Mouse (Mus musculus) heart, embryonic 11.5 days (tissue): ENCODE results near the gene Plpp7. TPM values are rescaled to one million over a fixed set of nuclear protein-coding genes. Genes with fewer than 3 reads are reported as not detected.

Experiments
- ATAC-seq: fragments of 200-750 bp; cut with Nextera tagmentation; replicated peaks from 2 replicates; pipeline ENCODE4 v1.8.0; 2017; ENCODE audit warnings: moderate library complexity; ENCODE audit not compliant: insufficient number of reproducible peaks, low FRiP score, low TSS enrichment
- H3K27ac ChIP-seq: fragments of 300-500 bp; sonication (generic); 2 replicates; pipeline ENCODE4 v1.5.1; 2014; ENCODE audit warnings: mild to moderate bottlenecking, low read depth, low read length
- H3K27me3 ChIP-seq: fragments of 300-500 bp; sonication (generic); 2 replicates; pipeline ENCODE4 v1.6.1; 2014; ENCODE audit warnings: mild to moderate bottlenecking, low read length, mixed read lengths; ENCODE audit not compliant: control insufficient read depth, insufficient read depth
- H3K36me3 ChIP-seq: fragments of 300-500 bp; sonication (generic); 2 replicates; pipeline ENCODE4 v1.6.1; 2014; ENCODE audit warnings: mild to moderate bottlenecking, low read length, moderate library complexity, mixed read lengths; ENCODE audit not compliant: control insufficient read depth, insufficient read depth
- H3K4me1 ChIP-seq: fragments of 300-500 bp; sonication (generic); 2 replicates; pipeline ENCODE4 v1.6.1; 2014; ENCODE audit warnings: low read length; ENCODE audit not compliant: control insufficient read depth, insufficient read depth
- H3K4me2 ChIP-seq: fragments of 300-500 bp; sonication (generic); 2 replicates; pipeline ENCODE4 v1.6.1; 2014; ENCODE audit warnings: mild to moderate bottlenecking, moderate library complexity
- H3K4me3 ChIP-seq: fragments of 300-500 bp; sonication (generic); 2 replicates; pipeline ENCODE4 v1.5.1; 2014; ENCODE audit warnings: low read depth, low read length
- H3K9ac ChIP-seq: fragments of 300-500 bp; sonication (generic); 2 replicates; pipeline ENCODE4 v1.6.1; 2014; ENCODE audit warnings: mild to moderate bottlenecking, low read depth, low read length, moderate library complexity
- H3K9me3 ChIP-seq: fragments of 300-500 bp; sonication (generic); replicated peaks from 2 replicates; pipeline ENCODE4 v1.6.1; 2016; ENCODE audit warnings: low read length; ENCODE audit not compliant: control insufficient read depth
- WGBS: fragments of 180-500 bp; shearing (Covaris S2); extraction: QIAGEN DNeasy Blood & Tissue Kit; methylation state at CpG from one replicate; pipeline ENCODE4 v1.1.7; 2014; ENCODE audit not compliant: insufficient replicate concordance; 5-methylcytosine and 5-hydroxymethylcytosine counted together
- polyA plus RNA-seq: library from polyadenylated mRNA; unstranded; fragments of >200 nt; fragmentation: Nextera tagmentation; extraction: Ambion mirVana; gene quantifications from 2 replicates; pipeline ENCODE4 v1.2.1, GENCODE M21; 2014

Gene Plpp7
- polyA plus RNA-seq, 1 experiment from 2014 or later, result 10.0 TPM

DNA sequence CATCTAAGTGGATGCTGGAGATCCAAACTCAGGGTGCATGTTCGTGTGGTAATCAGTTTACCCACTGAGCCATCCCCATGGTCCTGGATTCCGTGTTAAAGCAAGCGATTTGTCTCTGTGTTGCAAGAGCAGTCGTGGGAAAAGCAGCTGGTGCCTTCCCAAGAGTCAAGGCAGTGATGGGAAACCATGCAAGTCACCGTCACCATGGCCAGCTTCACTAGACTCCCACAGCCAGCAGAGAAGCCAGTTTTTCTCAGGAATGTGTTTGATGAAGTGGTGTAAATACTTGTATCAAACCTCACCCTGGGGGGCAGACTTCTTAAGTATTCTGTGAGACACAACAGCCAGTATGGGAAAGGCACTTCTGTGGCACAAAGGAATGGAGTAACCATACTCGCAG is 47.0 kb downstream of the Plpp7 start:
- 49% methylated on average over 6 of the region's 6 CpGs for WGBS
- Histone ChIP-seq H3K4me1 (peaks cover 6% of the 10 kb centered on the region; the same call in 1 of the 2 replicates), H3K9me3 (no peaks in the 10 kb centered on the region)

GRCm38 (mm10) chr2:32144633-32145032 is 49.3 kb downstream of the Plpp7 start:
- no peaks in the 10 kb centered on the region for H3K9me3 ChIP-seq
- no peaks in the 10 kb centered on the region for H3K4me1 ChIP-seq
- H3K27ac ChIP-seq, result no peak overlapping the region
- H3K36me3 ChIP-seq, result no peaks in the 10 kb centered on the region
- H3K9ac ChIP-seq, result no peak overlapping the region
- no peak overlapping the region for H3K4me2 ChIP-seq
- WGBS, result 79% methylated on average over 5 of the region's 5 CpGs
- no peaks in the 10 kb centered on the region for H3K27me3 ChIP-seq
- no peak for ATAC-seq
- no peak overlapping the region for H3K4me3 ChIP-seq

More for the DNA sequence above, 47.0 kb downstream of the Plpp7 start:
- no peaks in the 10 kb centered on the region for H3K27me3 ChIP-seq
- no peak overlapping the region for H3K27ac ChIP-seq
- H3K4me2 ChIP-seq, result no peak overlapping the region
- no peak overlapping the region for H3K4me3 ChIP-seq
- no peak overlapping the region for H3K9ac ChIP-seq
- no peaks in the 10 kb centered on the region for H3K36me3 ChIP-seq
- ATAC-seq, result no peak

DNA sequence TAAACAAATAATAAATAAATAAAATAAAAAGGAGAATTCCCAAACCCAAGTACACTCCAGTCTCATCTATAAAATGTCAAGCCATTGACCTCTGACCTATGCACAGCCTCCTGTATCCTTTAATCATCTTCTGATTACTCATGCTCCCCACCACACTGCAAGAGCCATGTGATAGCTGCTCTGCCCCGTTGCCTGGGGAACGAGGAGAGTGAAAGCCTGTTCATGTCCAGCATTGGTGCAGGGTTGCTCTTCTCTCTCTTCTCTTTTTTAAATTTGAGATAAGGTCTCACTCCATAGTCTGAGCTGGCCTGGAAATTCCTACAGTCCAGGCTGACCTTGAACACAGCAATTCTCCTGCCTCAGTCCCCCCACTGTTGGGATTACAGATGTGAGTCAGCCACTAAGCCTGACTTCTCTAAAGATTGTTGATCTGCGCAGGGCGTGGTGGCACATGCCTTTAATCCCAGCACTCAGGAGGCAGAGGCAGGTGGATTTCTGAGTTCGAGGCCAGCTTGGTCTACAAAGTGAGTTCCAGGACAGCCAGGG is 51.4 kb downstream of the Plpp7 start:
- Histone ChIP-seq H3K27ac (no peak overlapping the region), H3K4me1 (peaks cover 8% of the 10 kb centered on the region; the same call in 1 of the 2 replicates), H3K9ac (no peak overlapping the region), H3K9me3 (no peaks in the 10 kb centered on the region), H3K4me3 (no peak overlapping the region), H3K36me3 (no peaks in the 10 kb centered on the region), H3K27me3 (no peaks in the 10 kb centered on the region), H3K4me2 (no peak overlapping the region)
- ATAC-seq, result no peak
- 67% methylated on average over 5 of the region's 5 CpGs for WGBS

DNA sequence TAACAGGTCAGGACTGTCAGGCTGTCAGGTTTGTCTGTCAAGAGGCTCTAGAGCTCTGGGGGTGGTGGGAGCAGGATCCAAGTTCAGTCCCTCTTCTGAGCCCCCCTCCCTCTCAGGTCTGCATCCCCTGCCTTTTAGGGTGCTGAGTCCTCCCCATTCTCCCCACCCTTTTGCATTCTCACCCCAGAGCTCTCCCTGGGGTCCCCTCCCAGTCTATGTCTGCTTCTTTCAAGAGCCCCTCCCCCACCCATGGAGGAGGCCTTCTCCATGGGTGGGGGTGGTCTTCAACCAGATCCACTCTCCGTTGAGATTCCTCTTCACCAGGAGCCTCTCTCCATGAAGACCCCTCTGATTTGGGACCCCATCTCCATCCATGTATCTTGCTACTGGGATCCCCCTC is 54.8 kb downstream of the Plpp7 start:
- peaks cover 39% of the 10 kb centered on the region for H3K4me1 ChIP-seq
- ATAC-seq, result no peak
- H3K27ac ChIP-seq, result peak overlapping the region; percentile 97; the same call in 1 of the 2 replicates
- no peaks in the 10 kb centered on the region for H3K27me3 ChIP-seq
- H3K4me3 ChIP-seq, result peak overlapping the region; percentile 96
- H3K36me3 ChIP-seq, result no peaks in the 10 kb centered on the region
- WGBS, result 26% methylated on average over 1 of the region's 1 CpGs
- no peaks in the 10 kb centered on the region for H3K9me3 ChIP-seq
- peak overlapping the region; percentile 99 for H3K9ac ChIP-seq
- peak overlapping the region; percentile 92 for H3K4me2 ChIP-seq

DNA sequence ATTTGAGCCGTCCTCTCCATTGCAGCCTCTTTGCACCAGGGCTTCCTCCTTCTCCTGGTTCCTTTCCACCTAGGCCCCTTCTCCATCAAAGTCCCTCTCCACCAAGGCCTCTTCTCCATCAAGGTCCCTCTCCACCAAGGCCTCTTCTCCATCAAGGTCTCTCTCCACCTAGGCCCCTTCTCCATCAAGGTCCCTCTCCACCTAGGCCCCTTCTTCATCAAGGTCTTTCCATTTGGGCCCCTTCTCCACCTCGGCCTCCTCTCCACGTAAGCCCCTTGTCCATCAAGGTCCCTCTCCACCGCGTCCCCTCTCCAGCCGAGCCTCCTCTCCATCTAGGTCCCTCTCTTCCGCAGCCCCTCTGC is 55.2 kb downstream of the Plpp7 start:
- 7% methylated on average over 7 of the region's 7 CpGs for WGBS
- Histone ChIP-seq H3K9ac (peak overlapping the region; percentile 99), H3K9me3 (no peaks in the 10 kb centered on the region), H3K4me1 (peaks cover 43% of the 10 kb centered on the region), H3K27ac (peak overlapping the region; percentile 97), H3K4me3 (peak overlapping the region; percentile 96), H3K27me3 (no peaks in the 10 kb centered on the region), H3K36me3 (no peaks in the 10 kb centered on the region), H3K4me2 (peak overlapping the region; percentile 92)
- no peak for ATAC-seq

DNA sequence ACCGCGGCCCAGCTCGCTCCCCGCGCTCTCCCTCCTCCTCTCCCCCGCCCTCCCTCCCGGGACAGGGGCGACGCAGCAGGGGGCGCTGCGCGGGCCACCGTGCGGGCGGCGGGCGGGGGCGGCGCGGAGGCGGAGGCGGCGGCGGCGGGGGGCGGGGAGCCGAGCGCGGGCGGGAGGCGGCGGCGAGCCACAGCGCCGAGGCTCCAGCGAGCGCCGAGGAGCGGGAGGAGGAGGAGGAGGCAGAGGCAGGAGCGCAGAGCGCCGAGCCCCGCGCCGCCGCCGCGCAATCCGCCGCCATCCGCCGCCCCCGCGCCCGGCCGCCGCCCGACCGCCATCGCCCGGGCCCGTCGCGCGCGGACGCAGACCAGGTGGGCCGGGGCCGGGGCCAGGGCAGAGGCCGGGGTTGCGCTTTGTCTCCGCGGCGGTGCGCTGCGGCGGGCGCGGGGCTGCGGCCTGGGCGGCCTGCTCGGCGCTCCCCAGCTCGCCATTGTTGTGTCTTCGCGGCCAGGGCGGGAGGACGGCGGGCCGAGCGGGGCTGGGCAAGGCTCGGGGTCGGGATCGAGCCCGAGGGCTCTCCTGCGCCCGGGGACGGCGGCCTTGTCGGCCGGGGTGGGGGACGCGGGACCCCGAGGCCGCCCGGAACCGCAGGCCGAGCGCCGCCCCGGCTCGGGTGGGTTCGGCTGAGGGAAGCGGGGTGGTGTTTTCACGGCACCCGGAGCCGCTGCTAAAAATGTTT is 55.8 kb downstream of the Plpp7 start, which contains the start of gene Prrc2b:
TSS of gene Prrc2b (plus strand) at position 159 of the 736 bp plus-strand sequence.
- under 1% methylated on average over 55 of the region's 117 CpGs for WGBS
- ATAC-seq, result peak; percentile 68
- Histone ChIP-seq H3K9me3 (no peaks in the 10 kb centered on the region), H3K9ac (peak within 1 kb of the TSS; percentile 99), H3K4me2 (peak within 1 kb of the TSS; percentile 92), H3K27ac (peak within 1 kb of the TSS; percentile 97), H3K4me1 (peaks cover 49% of the 10 kb centered on the region), H3K36me3 (no peaks in the 10 kb centered on the region), H3K4me3 (peak within 1 kb of the TSS; percentile 96), H3K27me3 (no peaks in the 10 kb centered on the region)

GRCm38 (mm10) chr2:32151660-32152366 is 56.5 kb downstream of the Plpp7 start:
- ATAC-seq, result no peak
- peak overlapping the region; percentile 92 for H3K4me2 ChIP-seq
- H3K27me3 ChIP-seq, result no peaks in the 10 kb centered on the region
- H3K4me1 ChIP-seq, result peaks cover 56% of the 10 kb centered on the region
- no peaks in the 10 kb centered on the region for H3K9me3 ChIP-seq
- H3K27ac ChIP-seq, result peak overlapping the region; percentile 97
- H3K36me3 ChIP-seq, result no peaks in the 10 kb centered on the region
- H3K4me3 ChIP-seq, result peak overlapping the region; percentile 96
- H3K9ac ChIP-seq, result peak overlapping the region; percentile 99
- WGBS, result under 1% methylated on average over 22 of the region's 22 CpGs

- Histone ChIP-seq H3K4me2 (peak overlapping the region; percentile 92), H3K4me1 (peaks cover 63% of the 10 kb centered on the region), H3K27me3 (no peaks in the 10 kb centered on the region), H3K9me3 (no peaks in the 10 kb centered on the region), H3K4me3 (peak overlapping the region; percentile 96), H3K27ac (peak overlapping the region; percentile 97), H3K9ac (peak overlapping the region; percentile 99), H3K36me3 (no peaks in the 10 kb centered on the region)
- ATAC-seq, result no peak
- 12% methylated on average over 12 of the region's 12 CpGs for WGBS
Observed at GRCm38 (mm10) chr2:32152367-32153034, 57.2 kb downstream of the Plpp7 start.
